In the genomic region with DNA sequence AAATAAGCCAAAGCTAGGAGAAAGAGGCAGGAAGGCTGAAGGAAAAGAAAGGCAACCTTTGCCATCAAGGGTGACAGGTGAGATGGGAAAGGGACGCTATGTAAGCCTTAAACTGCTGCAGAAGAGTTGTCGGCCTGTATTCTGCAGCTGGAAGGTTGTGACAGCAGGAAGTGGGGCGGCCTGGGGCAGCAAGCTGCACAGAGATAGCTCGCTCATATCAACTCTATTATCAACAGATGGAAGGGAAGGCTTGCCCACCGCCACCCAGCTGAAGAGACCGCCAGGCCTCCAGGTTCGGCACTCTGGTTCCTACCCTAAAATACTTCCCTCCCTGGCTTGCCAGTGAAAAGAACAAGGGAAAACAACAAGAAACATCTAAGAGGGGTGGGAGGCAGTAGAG, we compare ENCODE assay signal across 29 mouse cellular contexts. TPM values are rescaled to one million over a fixed set of nuclear protein-coding genes. Genes with fewer than 3 reads are reported as not detected.
DNase-seq lines count a peak whose midpoint lies in the region; ATAC-seq and TF ChIP-seq lines count a peak whose summit lies in the region.
"Had no signal": no experiment of that assay in that cellular context is flagged by ENCODE, and none has a peak within 500 bp of the region (broad histone marks: within the 10 kb centered on the region; RNA-seq: fewer than 3 reads in every experiment).

No protein-coding gene starts in this region.

- H3K4me3 ChIP-seq in layer of hippocampus, adult 2 months = no peak overlapping the region
- H3K4me3 ChIP-seq in midbrain, embryonic 14.5 days (replicated peaks; ENCODE audit: low read depth, low read length) = no peak overlapping the region
- H3K4me3 ChIP-seq: embryonic facial prominence, embryonic 12.5 days; forebrain, embryonic 15.5 days; heart, embryonic 15.5 days; megakaryocyte, embryonic 14.5 days; midbrain, embryonic 13.5 days had no signal

- peak; percentile 19; the same call in 1 of the 2 replicates for ATAC-seq in megakaryocyte, adult 5-6 weeks (ENCODE audit: poor library complexity, severe bottlenecking)
- no peak for ATAC-seq in midbrain, embryonic 14.5 days (ENCODE audit: low FRiP score, low TSS enrichment)
- ATAC-seq: forebrain, embryonic 15.5 days; inflammation-experienced regulatory T-cells, adult 6 months; midbrain, embryonic 13.5 days had no signal

- H3K36me3 ChIP-seq in midbrain, embryonic 14.5 days (ENCODE audit: control insufficient read depth, insufficient read depth, low read length) = no peaks in the 10 kb centered on the region
- H3K36me3 ChIP-seq: embryonic facial prominence, embryonic 12.5 days; forebrain, embryonic 15.5 days; heart, embryonic 15.5 days; midbrain, embryonic 13.5 days had no signal

- no peak for TF ChIP-seq CTCF in layer of hippocampus, adult 2 months (conservative IDR thresholded peaks at IDR 0.05)

- no peak overlapping the region for H3K4me2 ChIP-seq in midbrain, embryonic 14.5 days (ENCODE audit: low read length)
- H3K4me2 ChIP-seq: embryonic facial prominence, embryonic 12.5 days; forebrain, embryonic 15.5 days; heart, embryonic 15.5 days; hindbrain, embryonic 14.5 days; midbrain, embryonic 13.5 days had no signal

- no peaks in the 10 kb centered on the region for H3K9me3 ChIP-seq in midbrain, embryonic 14.5 days (ENCODE audit: control insufficient read depth, low read length)
- H3K9me3 ChIP-seq: embryonic facial prominence, embryonic 12.5 days; forebrain, embryonic 15.5 days; heart, embryonic 15.5 days; megakaryocyte, embryonic 14.5 days; midbrain, embryonic 13.5 days had no signal

- peak overlapping the region; percentile 83; the same call in 1 of the 2 replicates for H3K27ac ChIP-seq in layer of hippocampus, adult 2 months
- H3K27ac ChIP-seq in midbrain, embryonic 14.5 days (replicated peaks; ENCODE audit: low read depth, low read length) = no peak overlapping the region
- H3K27ac ChIP-seq: embryonic facial prominence, embryonic 12.5 days; forebrain, embryonic 15.5 days; heart, embryonic 15.5 days; hindbrain, embryonic 14.5 days; liver, embryonic 14.5 days; midbrain, embryonic 13.5 days had no signal

- H3K27me3 ChIP-seq in midbrain, embryonic 14.5 days (ENCODE audit: control insufficient read depth, insufficient read depth, low read length) = no peaks in the 10 kb centered on the region
- H3K27me3 ChIP-seq: embryonic facial prominence, embryonic 12.5 days; forebrain, embryonic 15.5 days; heart, embryonic 15.5 days; midbrain, embryonic 13.5 days had no signal

- no peak overlapping the region for H3K9ac ChIP-seq in midbrain, embryonic 14.5 days (replicated peaks; ENCODE audit: low read length)
- H3K9ac ChIP-seq: embryonic facial prominence, embryonic 12.5 days; forebrain, embryonic 15.5 days; heart, embryonic 15.5 days; hindbrain, embryonic 14.5 days; liver, embryonic 14.5 days; midbrain, embryonic 13.5 days had no signal

- no peak for DNase-seq in layer of hippocampus, adult 2 months (ENCODE audit: low spot score in 2 of 2)
- no peak for DNase-seq in layer of hippocampus, adult 9-10 months (ENCODE audit: low spot score)
- DNase-seq in thymus, postnatal 0 days (ENCODE audit: low spot score) = peak; percentile 36
- DNase-seq in thymus, postnatal 36 days = no peak
- DNase-seq in thymus, postnatal 4 days = peak; percentile 34
- no peak for DNase-seq in urinary bladder, postnatal 25 days (ENCODE audit: low spot score)
- no peak for DNase-seq in midbrain, embryonic 14.5 days
- DNase-seq: adrenal gland, adult 8-10 months; B cell, adult 2 months; cerebellum, adult 8-10 months; cerebellum, postnatal 25 days; gastrocnemius, postnatal 36 days; heart, adult 18-20 months; heart, postnatal 4 days; kidney, adult 11 months; kidney, postnatal 25 days; layer of hippocampus, postnatal 36 days; left cerebral cortex, postnatal 4 days; lung, adult 2 months; spleen, adult 18-20 months had no signal

- peaks cover 19% of the 10 kb centered on the region for H3K4me1 ChIP-seq in midbrain, embryonic 14.5 days (ENCODE audit: control insufficient read depth, insufficient read depth, low read length)

- 89% methylated on average over 7 of the region's 7 CpGs for WGBS in midbrain, embryonic 14.5 days

RNA-seq across cellular contexts. Expression of a gene that starts 39.9 kb away (rescaled TPM):
- total RNA-seq in layer of hippocampus, adult 2 months (2021) = 10 to 100 TPM; 74.2 to 76.0 TPM
- 21.3 and 26.1 TPM in 2 replicates for polyA plus RNA-seq in thymus, postnatal 0 days (2015; fragmentation: Nextera tagmentation; extraction: Ambion mirVana)
- total RNA-seq in megakaryocyte, adult 5-6 weeks (2015) = 27.8 and 30.1 TPM in 2 replicates
- 37.2 and 51.1 TPM in 2 replicates for total RNA-seq in megakaryocyte, adult 5-6 weeks (2017)
- polyA plus RNA-seq in midbrain, embryonic 14.5 days (2014; fragmentation: Nextera tagmentation; extraction: Ambion mirVana) = 26.7 and 27.8 TPM in 2 replicates

Comparison
In these comparisons a context has a peak if more than half of its experiments do, and no peak if none do; other contexts are left out.
1. DNase-seq: peak in thymus, postnatal 0 days (single experiment) and thymus, postnatal 4 days (single experiment); none in layer of hippocampus, adult 2 months (0 of 2), layer of hippocampus, adult 9-10 months (single experiment), thymus, postnatal 36 days (0 of 2), urinary bladder, postnatal 25 days (single experiment) and midbrain, embryonic 14.5 days (single experiment).